Mouse (Mus musculus) naive thymus-derived CD4-positive, alpha-beta T cell, adult 2 months (primary cell): ENCODE results near the gene Atf7ip.
A peak's percentile ranks its signal among the peaks of the same experiment; 100 is the strongest.

Source experiments
- DNase-seq: peaks from one replicate; pipeline ENCODE4 v3.0.0-alpha.2; 2011; ENCODE audit warnings: low read depth

Gene Atf7ip

GRCm38 (mm10) chr6:136486801-136487553 is 19.0 kb upstream of the Atf7ip start:
- no peak for DNase-seq

GRCm38 (mm10) chr6:136487554-136487950 is 18.4 kb upstream of the Atf7ip start:
- DNase-seq, result no peak

GRCm38 (mm10) chr6:136489899-136490298 is 16.1 kb upstream of the Atf7ip start:
- DNase-seq, result no peak

- peak; percentile 77 for DNase-seq
Measured at GRCm38 (mm10) chr6:136490516-136491475, 15.2 kb upstream of the Atf7ip start.

GRCm38 (mm10) chr6:136491631-136492030 is 14.3 kb upstream of the Atf7ip start:
- DNase-seq, result peak; percentile 64

- DNase-seq, result peak; percentile 46
Measured at GRCm38 (mm10) chr6:136492251-136492650, 13.7 kb upstream of the Atf7ip start.

GRCm38 (mm10) chr6:136493486-136493885 is 12.5 kb upstream of the Atf7ip start:
- no peak for DNase-seq

GRCm38 (mm10) chr6:136493910-136494751 is 11.8 kb upstream of the Atf7ip start:
- DNase-seq, result no peak

GRCm38 (mm10) chr6:136495023-136495422 is 10.9 kb upstream of the Atf7ip start:
- DNase-seq, result no peak

GRCm38 (mm10) chr6:136497744-136498143 is 8.2 kb upstream of the Atf7ip start:
- peak; percentile 88 for DNase-seq

- peak; percentile 38 for DNase-seq
Measured at GRCm38 (mm10) chr6:136499292-136499977, 6.5 kb upstream of the Atf7ip start.

- DNase-seq, result no peak
Measured at GRCm38 (mm10) chr6:136508652-136509051, 2.7 kb downstream of the Atf7ip start.

- no peak for DNase-seq
Measured at GRCm38 (mm10) chr6:136510945-136511344, 5.0 kb downstream of the Atf7ip start.

- DNase-seq, result no peak
Measured at GRCm38 (mm10) chr6:136512351-136512750, 6.4 kb downstream of the Atf7ip start.

- DNase-seq, result no peak
Measured at GRCm38 (mm10) chr6:136516626-136517025, 10.7 kb downstream of the Atf7ip start.

GRCm38 (mm10) chr6:136517221-136517620 is 11.3 kb downstream of the Atf7ip start:
- peak; percentile 49 for DNase-seq

- DNase-seq, result peak; percentile 97
Measured at GRCm38 (mm10) chr6:136518537-136519246, 12.7 kb downstream of the Atf7ip start.

- no peak for DNase-seq
Measured at GRCm38 (mm10) chr6:136519254-136519653, 13.3 kb downstream of the Atf7ip start.

GRCm38 (mm10) chr6:136520361-136520760 is 14.4 kb downstream of the Atf7ip start:
- peak; percentile 41 for DNase-seq

GRCm38 (mm10) chr6:136521681-136522080 is 15.7 kb downstream of the Atf7ip start:
- peak; percentile 44 for DNase-seq

- DNase-seq, result peak; percentile 51
Measured at GRCm38 (mm10) chr6:136522658-136523057, 16.7 kb downstream of the Atf7ip start.
